Mouse (Mus musculus): ENCODE measurements around the gene Asic2. TPM values are rescaled to one million over a fixed set of nuclear protein-coding genes. Genes with fewer than 3 reads are reported as not detected.

Gene Asic2
- polyA plus RNA-seq, 1 experiment from 2014 or later = 2.8 TPM

GRCm38 (mm10) chr11:81405951-81406350 lies 562.3 kb downstream of the Asic2 start:
- H3K9me3 ChIP-seq (ENCODE audit: low read length) = no peaks in the 10 kb centered on the region
- no peaks in the 10 kb centered on the region for H3K27me3 ChIP-seq (ENCODE audit: insufficient read depth, low read length)
- H3K27ac ChIP-seq (ENCODE audit: low read length) = no peak overlapping the region
- no peaks in the 10 kb centered on the region for H3K4me1 ChIP-seq (ENCODE audit: insufficient read depth, low read length)
- no peak overlapping the region for H3K4me3 ChIP-seq (ENCODE audit: low read length)
- no peak overlapping the region for H3K9ac ChIP-seq (replicated peaks; ENCODE audit: low read length)
- no peak overlapping the region for H3K4me2 ChIP-seq (replicated peaks; ENCODE audit: low read depth, low read length)
- H3K36me3 ChIP-seq (ENCODE audit: insufficient read depth, low read length) = no peaks in the 10 kb centered on the region
- WGBS = 98% methylated on average over 2 of the region's 2 CpGs
- ATAC-seq (ENCODE audit: low FRiP score, low TSS enrichment) = no peak

- Histone ChIP-seq H3K9me3 (ENCODE audit: low read length) (no peaks in the 10 kb centered on the region), H3K4me1 (ENCODE audit: insufficient read depth, low read length) (no peaks in the 10 kb centered on the region), H3K27ac (ENCODE audit: low read length) (no peak overlapping the region), H3K27me3 (ENCODE audit: insufficient read depth, low read length) (no peaks in the 10 kb centered on the region), H3K4me2 (replicated peaks; ENCODE audit: low read depth, low read length) (no peak overlapping the region), H3K9ac (replicated peaks; ENCODE audit: low read length) (no peak overlapping the region), H3K36me3 (ENCODE audit: insufficient read depth, low read length) (no peaks in the 10 kb centered on the region), H3K4me3 (ENCODE audit: low read length) (no peak overlapping the region)
- no peak for ATAC-seq (ENCODE audit: low FRiP score, low TSS enrichment)
- WGBS = 80% methylated on average over 8 of the region's 8 CpGs
Measured at GRCm38 (mm10) chr11:81402263-81402662, 566.0 kb downstream of the Asic2 start.

- Histone ChIP-seq H3K4me3 (ENCODE audit: low read length) (no peak overlapping the region), H3K9ac (replicated peaks; ENCODE audit: low read length) (no peak overlapping the region), H3K36me3 (ENCODE audit: insufficient read depth, low read length) (no peaks in the 10 kb centered on the region), H3K9me3 (ENCODE audit: low read length) (no peaks in the 10 kb centered on the region), H3K4me1 (ENCODE audit: insufficient read depth, low read length) (no peaks in the 10 kb centered on the region), H3K4me2 (replicated peaks; ENCODE audit: low read depth, low read length) (no peak overlapping the region), H3K27me3 (ENCODE audit: insufficient read depth, low read length) (no peaks in the 10 kb centered on the region), H3K27ac (ENCODE audit: low read length) (no peak overlapping the region)
- ATAC-seq (ENCODE audit: low FRiP score, low TSS enrichment) = no peak
- 31% methylated on average over 9 of the region's 9 CpGs for WGBS
Measured at GRCm38 (mm10) chr11:81392855-81393254, 575.4 kb downstream of the Asic2 start.

GRCm38 (mm10) chr11:81386185-81386584 lies 582.1 kb downstream of the Asic2 start:
- no peak overlapping the region for H3K9ac ChIP-seq (replicated peaks; ENCODE audit: low read length)
- no peak overlapping the region for H3K4me2 ChIP-seq (replicated peaks; ENCODE audit: low read depth, low read length)
- no peak overlapping the region for H3K27ac ChIP-seq (ENCODE audit: low read length)
- WGBS = 89% methylated on average over 2 of the region's 2 CpGs
- no peaks in the 10 kb centered on the region for H3K36me3 ChIP-seq (ENCODE audit: insufficient read depth, low read length)
- H3K4me1 ChIP-seq (ENCODE audit: insufficient read depth, low read length) = no peaks in the 10 kb centered on the region
- ATAC-seq (ENCODE audit: low FRiP score, low TSS enrichment) = no peak
- H3K27me3 ChIP-seq (ENCODE audit: insufficient read depth, low read length) = no peaks in the 10 kb centered on the region
- H3K9me3 ChIP-seq (ENCODE audit: low read length) = no peaks in the 10 kb centered on the region
- no peak overlapping the region for H3K4me3 ChIP-seq (ENCODE audit: low read length)

- Histone ChIP-seq H3K4me1 (ENCODE audit: insufficient read depth, low read length) (no peaks in the 10 kb centered on the region), H3K4me2 (replicated peaks; ENCODE audit: low read depth, low read length) (no peak overlapping the region), H3K4me3 (ENCODE audit: low read length) (no peak overlapping the region), H3K36me3 (ENCODE audit: insufficient read depth, low read length) (no peaks in the 10 kb centered on the region), H3K9me3 (ENCODE audit: low read length) (no peaks in the 10 kb centered on the region), H3K27me3 (ENCODE audit: insufficient read depth, low read length) (no peaks in the 10 kb centered on the region), H3K27ac (ENCODE audit: low read length) (no peak overlapping the region), H3K9ac (replicated peaks; ENCODE audit: low read length) (no peak overlapping the region)
- ATAC-seq (ENCODE audit: low FRiP score, low TSS enrichment) = no peak
Measured at GRCm38 (mm10) chr11:81385547-81385946, 582.7 kb downstream of the Asic2 start.

- no peak for ATAC-seq (ENCODE audit: low FRiP score, low TSS enrichment)
- Histone ChIP-seq H3K4me3 (ENCODE audit: low read length) (no peak overlapping the region), H3K4me2 (replicated peaks; ENCODE audit: low read depth, low read length) (no peak overlapping the region), H3K36me3 (ENCODE audit: insufficient read depth, low read length) (no peaks in the 10 kb centered on the region), H3K9me3 (ENCODE audit: low read length) (no peaks in the 10 kb centered on the region), H3K4me1 (ENCODE audit: insufficient read depth, low read length) (peaks cover 38% of the 10 kb centered on the region), H3K9ac (replicated peaks; ENCODE audit: low read length) (no peak overlapping the region), H3K27me3 (ENCODE audit: insufficient read depth, low read length) (no peaks in the 10 kb centered on the region), H3K27ac (ENCODE audit: low read length) (no peak overlapping the region)
Measured at GRCm38 (mm10) chr11:81374841-81375240, 593.4 kb downstream of the Asic2 start.

- H3K4me1 ChIP-seq (ENCODE audit: insufficient read depth, low read length) = peaks cover 45% of the 10 kb centered on the region
Measured at GRCm38 (mm10) chr11:81374003-81374710, 594.1 kb downstream of the Asic2 start.

GRCm38 (mm10) chr11:81371545-81371944 lies 596.7 kb downstream of the Asic2 start:
- Histone ChIP-seq H3K9me3 (ENCODE audit: low read length) (no peaks in the 10 kb centered on the region), H3K36me3 (ENCODE audit: insufficient read depth, low read length) (no peaks in the 10 kb centered on the region), H3K27me3 (ENCODE audit: insufficient read depth, low read length) (no peaks in the 10 kb centered on the region), H3K27ac (ENCODE audit: low read length) (peak overlapping the region; percentile 5; the same call in 1 of the 2 replicates), H3K9ac (replicated peaks; ENCODE audit: low read length) (no peak overlapping the region), H3K4me1 (ENCODE audit: insufficient read depth, low read length) (peaks cover 48% of the 10 kb centered on the region), H3K4me3 (ENCODE audit: low read length) (no peak overlapping the region), H3K4me2 (replicated peaks; ENCODE audit: low read depth, low read length) (no peak overlapping the region)
- 3% methylated on average over 8 of the region's 8 CpGs for WGBS
- no peak for ATAC-seq (ENCODE audit: low FRiP score, low TSS enrichment)

More at GRCm38 (mm10) chr11:81374003-81374710, 594.1 kb downstream of the Asic2 start:
- no peak overlapping the region for H3K4me3 ChIP-seq (ENCODE audit: low read length)
- H3K4me2 ChIP-seq (replicated peaks; ENCODE audit: low read depth, low read length) = no peak overlapping the region
- H3K9ac ChIP-seq (replicated peaks; ENCODE audit: low read length) = no peak overlapping the region
- peak overlapping the region; percentile 21; the same call in 1 of the 2 replicates for H3K27ac ChIP-seq (ENCODE audit: low read length)
- no peaks in the 10 kb centered on the region for H3K9me3 ChIP-seq (ENCODE audit: low read length)
- no peaks in the 10 kb centered on the region for H3K27me3 ChIP-seq (ENCODE audit: insufficient read depth, low read length)
- 39% methylated on average over 8 of the region's 8 CpGs for WGBS
- 0 out of 2 replicates have a peak, but pooled peaks have one; percentile 52 for ATAC-seq (ENCODE audit: low FRiP score, low TSS enrichment)
- no peaks in the 10 kb centered on the region for H3K36me3 ChIP-seq (ENCODE audit: insufficient read depth, low read length)

- Histone ChIP-seq H3K4me2 (replicated peaks; ENCODE audit: low read depth, low read length) (no peak overlapping the region), H3K9me3 (ENCODE audit: low read length) (no peaks in the 10 kb centered on the region), H3K4me3 (ENCODE audit: low read length) (no peak overlapping the region), H3K27me3 (ENCODE audit: insufficient read depth, low read length) (no peaks in the 10 kb centered on the region), H3K27ac (ENCODE audit: low read length) (peak overlapping the region; percentile 47; the same call in 1 of the 2 replicates), H3K36me3 (ENCODE audit: insufficient read depth, low read length) (no peaks in the 10 kb centered on the region), H3K4me1 (ENCODE audit: insufficient read depth, low read length) (peaks cover 48% of the 10 kb centered on the region), H3K9ac (replicated peaks; ENCODE audit: low read length) (no peak overlapping the region)
- 25% methylated on average over 8 of the region's 8 CpGs for WGBS
- no peak for ATAC-seq (ENCODE audit: low FRiP score, low TSS enrichment)
Measured at GRCm38 (mm10) chr11:81370426-81370810, 597.8 kb downstream of the Asic2 start.

GRCm38 (mm10) chr11:81369497-81370425 lies 598.5 kb downstream of the Asic2 start:
- Histone ChIP-seq H3K36me3 (ENCODE audit: insufficient read depth, low read length) (no peaks in the 10 kb centered on the region), H3K27me3 (ENCODE audit: insufficient read depth, low read length) (no peaks in the 10 kb centered on the region), H3K27ac (ENCODE audit: low read length) (peak overlapping the region; percentile 47; the same call in 1 of the 2 replicates), H3K4me2 (replicated peaks; ENCODE audit: low read depth, low read length) (no peak overlapping the region), H3K4me1 (ENCODE audit: insufficient read depth, low read length) (peaks cover 48% of the 10 kb centered on the region), H3K4me3 (ENCODE audit: low read length) (no peak overlapping the region), H3K9me3 (ENCODE audit: low read length) (no peaks in the 10 kb centered on the region), H3K9ac (replicated peaks; ENCODE audit: low read length) (no peak overlapping the region)
- peak; percentile 49 for ATAC-seq (ENCODE audit: low FRiP score, low TSS enrichment)
- 21% methylated on average over 10 of the region's 10 CpGs for WGBS

Measured in kidney, embryonic 16.5 days (tissue).